Mouse (Mus musculus) ES-CJ7 (cell line): ENCODE results near the gene Hsf4.
"Not testable (repeated sequence)": the region's sequence is repeated elsewhere in the genome, so short reads cannot be mapped to it uniquely, and the experiment has no call there.

Source experiments
- DNase-seq: peaks from one replicate; pipeline ENCODE4 v3.0.0; 2011; ENCODE audit warnings: low read depth, low spot score

Hsf4 gene

DNA sequence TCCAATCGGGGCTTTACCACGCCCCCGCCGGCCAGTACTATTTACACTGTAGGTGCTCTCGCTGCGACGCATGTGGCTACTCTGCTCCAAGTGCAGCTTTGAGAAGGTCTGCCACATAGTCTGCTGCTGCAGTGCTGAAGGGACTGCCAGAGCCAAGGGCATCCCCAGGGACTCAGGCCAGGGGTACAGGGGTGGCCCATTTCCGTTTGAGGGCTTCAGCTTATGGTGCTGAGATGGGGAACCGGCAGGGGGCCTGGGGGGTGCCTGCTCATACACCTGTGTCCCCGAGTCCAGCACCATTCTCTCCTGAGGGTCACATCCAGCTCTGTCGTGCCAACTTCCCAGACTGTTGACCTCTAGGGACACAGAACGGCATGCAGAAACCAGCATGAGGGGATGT lies 15.9 kb downstream of the Hsf4 start:
- no peak for DNase-seq

GRCm38 (mm10) chr8:105286907-105287306 lies 17.3 kb downstream of the Hsf4 start:
- DNase-seq = no peak

GRCm38 (mm10) chr8:105288231-105288630 lies 18.6 kb downstream of the Hsf4 start:
- DNase-seq = no peak

- DNase-seq = peak; percentile 99
Measured at GRCm38 (mm10) chr8:105288958-105289732, 19.5 kb downstream of the Hsf4 start.

DNA sequence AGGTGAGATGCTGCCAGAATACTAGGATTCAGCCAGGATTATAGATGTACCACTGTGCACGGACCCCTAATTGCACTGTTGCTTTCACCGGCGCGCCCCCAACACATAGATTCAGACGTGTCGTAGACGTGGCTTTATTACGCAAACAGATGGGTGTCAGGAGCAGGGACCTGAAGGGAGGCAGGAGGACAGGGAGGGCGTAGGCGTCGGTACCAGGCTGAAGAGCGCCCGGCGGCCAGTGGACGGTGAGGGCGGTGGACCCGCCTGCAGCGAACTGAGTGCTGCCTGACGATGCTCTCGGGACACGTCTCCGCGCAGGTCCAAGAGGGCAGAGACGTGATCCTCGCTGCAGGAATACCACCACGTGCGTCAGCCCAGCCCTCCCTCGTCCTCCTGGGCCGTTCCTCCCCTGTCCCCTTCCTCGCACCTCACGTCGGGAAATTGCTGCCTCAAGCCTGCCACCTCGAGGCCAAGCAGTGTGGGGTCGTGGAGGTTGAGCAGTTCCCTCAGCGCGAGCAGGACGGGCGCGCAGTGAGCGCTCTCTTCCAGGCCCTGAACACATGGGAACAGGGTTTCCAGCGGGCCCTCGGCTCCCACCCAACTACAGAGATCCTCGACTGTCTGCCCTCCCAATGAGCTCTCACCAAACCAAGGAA lies 20.3 kb downstream of the Hsf4 start, which contains the start of gene 4931428F04Rik:
TSS of gene 4931428F04Rik (minus strand) at position 60 of the 656 bp plus-strand sequence.
- DNase-seq = peak; percentile 88

DNA sequence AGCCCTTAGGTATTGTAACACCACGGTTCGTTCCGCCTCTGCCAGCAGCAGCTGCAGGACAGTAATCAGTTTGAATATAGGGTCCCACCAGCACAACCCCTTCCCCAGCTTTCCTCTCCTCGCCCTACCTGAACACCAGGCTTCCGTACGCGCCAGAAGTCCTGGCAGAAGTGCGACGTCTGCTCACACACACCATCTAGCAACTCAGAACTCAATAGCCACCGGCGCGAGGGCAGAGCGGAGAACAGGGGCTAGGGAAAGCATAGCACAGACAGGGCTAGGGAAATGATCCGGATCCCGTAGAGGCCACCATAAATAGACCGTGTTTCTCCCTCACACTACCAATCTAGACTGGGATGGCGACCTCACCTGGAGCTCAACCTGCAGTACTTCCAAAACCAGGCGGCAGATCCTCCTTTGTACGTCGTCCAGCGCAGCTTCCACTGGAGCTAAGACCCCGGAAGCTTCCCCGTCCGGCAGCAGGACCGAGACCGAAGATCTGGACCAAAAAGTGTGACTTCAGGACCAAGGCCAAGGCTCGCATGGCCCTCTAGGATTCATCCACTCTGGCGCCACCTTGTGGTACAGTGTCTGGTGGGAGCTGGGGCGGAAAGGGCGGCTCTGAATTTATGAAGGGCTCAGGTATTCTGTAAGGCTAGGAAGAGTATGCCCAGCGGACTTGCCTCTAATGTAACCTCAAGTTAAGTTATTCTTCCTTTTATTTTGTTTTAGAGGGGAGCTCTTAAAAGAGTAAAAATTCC lies 21.1 kb downstream of the Hsf4 start:
- DNase-seq = peak; percentile 93

DNA sequence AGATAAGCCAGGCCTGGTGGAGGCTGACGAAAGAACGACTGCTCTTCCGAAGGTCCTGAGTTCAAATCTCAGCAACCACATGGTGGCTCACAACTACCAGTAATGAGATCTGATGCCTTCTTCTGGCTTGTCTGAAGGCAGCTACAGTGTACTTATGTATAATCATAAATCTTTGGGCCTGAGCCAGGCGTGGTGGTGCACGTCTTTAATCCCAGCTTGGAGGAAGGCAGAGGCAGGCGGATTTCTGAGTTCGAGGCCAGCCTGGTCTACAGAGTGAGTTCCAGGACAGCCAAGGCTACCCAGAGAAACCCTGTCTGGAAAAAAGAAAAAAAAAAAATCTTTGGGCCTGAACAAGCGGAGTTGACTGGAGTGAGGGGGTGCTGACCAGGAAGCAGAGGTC lies 21.8 kb downstream of the Hsf4 start:
- not testable (repeated sequence) for DNase-seq

DNA sequence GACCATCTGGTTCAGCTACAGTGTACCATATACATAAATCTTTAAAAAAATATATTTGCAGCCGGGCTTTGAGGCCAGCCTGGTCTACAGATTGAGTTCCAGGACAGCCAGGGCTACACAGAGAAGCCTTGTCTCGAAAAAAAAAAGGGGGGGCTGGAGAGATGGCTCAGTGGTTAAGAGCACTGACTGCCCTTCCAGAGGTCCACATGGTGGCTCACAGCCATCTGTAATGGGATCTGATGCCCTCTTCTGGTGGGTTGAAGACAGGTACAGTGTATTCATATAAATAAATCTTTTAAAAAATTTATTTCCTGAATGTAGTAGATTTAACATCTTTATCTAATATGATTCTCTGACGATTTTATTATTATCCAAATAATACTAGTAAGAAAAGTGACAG lies 22.2 kb downstream of the Hsf4 start:
- DNase-seq = not testable (repeated sequence)

DNA sequence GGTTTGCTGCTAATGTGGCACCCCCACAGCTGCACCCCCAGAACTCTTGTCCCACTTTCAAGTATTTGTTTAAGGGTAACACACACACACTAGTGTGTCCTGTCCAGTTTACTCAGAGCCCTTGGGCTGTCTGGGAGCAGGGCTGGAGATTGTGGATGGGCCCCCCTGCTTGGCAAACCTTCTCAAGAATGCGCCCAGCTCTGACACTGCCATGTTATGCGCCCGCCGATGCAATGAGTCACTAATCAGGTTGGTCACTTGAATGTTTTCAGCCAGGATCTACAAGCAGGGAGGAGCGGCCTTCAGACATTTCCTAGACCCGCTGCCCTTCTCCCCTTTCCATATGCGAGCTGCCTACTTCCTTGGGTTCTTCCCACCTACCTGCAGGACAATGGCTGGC lies 22.9 kb downstream of the Hsf4 start:
- no peak for DNase-seq

DNA sequence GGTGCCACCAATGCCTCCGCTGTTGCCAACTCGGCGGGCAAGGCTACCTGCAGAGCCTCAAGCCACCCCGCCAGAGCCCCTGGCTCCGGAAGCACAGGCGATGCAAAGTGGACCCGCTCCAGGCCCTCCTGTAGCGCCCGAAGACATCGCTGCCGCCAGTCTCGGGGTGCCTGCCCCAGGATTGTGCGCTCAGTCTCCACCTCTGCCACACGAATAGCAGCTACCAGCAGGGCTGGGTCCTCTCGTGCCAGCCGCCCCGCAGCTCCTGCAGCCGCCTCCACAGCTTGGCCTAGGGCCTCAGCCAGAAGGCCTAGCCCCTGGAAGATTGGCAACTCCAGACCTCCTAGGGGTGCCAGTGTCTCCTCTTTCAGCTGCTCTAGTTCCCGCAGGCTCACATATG lies 23.8 kb downstream of the Hsf4 start:
- DNase-seq = no peak

GRCm38 (mm10) chr8:105294776-105295175 lies 25.2 kb downstream of the Hsf4 start:
- DNase-seq = no peak

GRCm38 (mm10) chr8:105295256-105295655 lies 25.7 kb downstream of the Hsf4 start:
- no peak for DNase-seq

DNA sequence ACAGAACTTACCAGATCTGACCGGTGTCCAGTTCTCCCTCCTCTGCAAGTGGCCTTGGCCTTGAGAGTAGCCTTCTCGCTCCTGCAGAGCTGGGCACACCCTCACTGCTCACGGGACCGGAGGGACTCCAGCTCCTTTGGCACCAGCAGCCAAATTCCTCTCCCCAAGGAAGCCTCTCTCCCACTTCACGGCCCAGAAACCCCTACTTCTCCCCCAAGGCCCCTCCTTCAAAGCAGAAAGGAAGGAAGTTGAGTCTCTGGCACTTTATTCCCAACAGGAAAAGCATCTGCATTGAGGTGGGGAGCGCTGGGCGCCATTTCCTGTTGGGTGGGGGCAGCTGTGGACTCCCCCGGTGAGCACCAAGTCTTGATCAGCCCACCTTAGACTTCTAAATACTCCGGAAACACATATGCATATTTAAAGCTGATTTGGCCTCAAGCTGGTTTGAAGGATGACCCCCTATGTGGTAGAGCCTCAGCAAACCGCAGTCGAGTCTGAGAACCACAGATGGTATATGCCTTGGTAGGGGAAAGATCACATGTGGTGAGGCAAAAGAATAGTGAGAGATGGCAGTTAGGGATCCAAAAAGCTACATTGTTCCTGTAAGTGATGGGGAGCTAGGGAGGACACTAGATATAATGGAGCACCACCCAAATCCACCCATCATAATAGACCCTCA lies 26.4 kb downstream of the Hsf4 start, which contains the start of gene Exoc3l:
TSS of gene Exoc3l (minus strand) at position 207 of the 679 bp plus-strand sequence.
- DNase-seq = peak; percentile 52

- DNase-seq = peak; percentile 94
Measured at GRCm38 (mm10) chr8:105297511-105298192, 28.1 kb downstream of the Hsf4 start, which contains the start of gene E2f4. TSS of gene E2f4 (plus strand) at chr8:105297663.

- no peak for DNase-seq
Measured at GRCm38 (mm10) chr8:105298351-105299252, 29.0 kb downstream of the Hsf4 start.

- DNase-seq = no peak
Measured at GRCm38 (mm10) chr8:105299962-105300361, 30.4 kb downstream of the Hsf4 start.

GRCm38 (mm10) chr8:105303396-105303795 lies 33.8 kb downstream of the Hsf4 start:
- DNase-seq = no peak

DNA sequence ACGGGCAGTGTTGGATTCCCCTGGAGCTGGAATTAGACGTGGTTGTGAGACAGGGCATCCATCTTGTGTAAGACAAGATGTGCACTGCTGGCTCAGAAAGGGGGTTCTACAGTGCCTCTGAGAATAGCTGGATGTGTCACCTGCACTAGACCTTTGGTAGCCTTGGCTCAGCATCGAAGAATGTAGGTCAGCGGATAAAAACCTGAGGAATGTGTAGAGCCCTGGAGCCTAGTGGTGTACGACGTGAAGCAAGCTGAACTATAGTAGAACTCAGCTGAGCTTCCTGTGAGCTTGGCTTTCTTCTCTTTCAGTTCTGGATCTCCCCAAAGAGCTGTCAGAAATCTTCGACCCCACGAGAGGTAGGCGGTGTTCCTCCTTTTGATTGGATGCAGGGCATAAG lies 34.3 kb downstream of the Hsf4 start:
- no peak for DNase-seq

- no peak for DNase-seq
Measured at GRCm38 (mm10) chr8:105304325-105305210, 35.0 kb downstream of the Hsf4 start.
